Mouse (Mus musculus): ENCODE measurements around the gene Nid1.
"Not testable (repeated sequence)": the region's sequence is repeated elsewhere in the genome, so short reads cannot be mapped to it uniquely, and the experiment has no call there.

The Nid1 gene

DNA sequence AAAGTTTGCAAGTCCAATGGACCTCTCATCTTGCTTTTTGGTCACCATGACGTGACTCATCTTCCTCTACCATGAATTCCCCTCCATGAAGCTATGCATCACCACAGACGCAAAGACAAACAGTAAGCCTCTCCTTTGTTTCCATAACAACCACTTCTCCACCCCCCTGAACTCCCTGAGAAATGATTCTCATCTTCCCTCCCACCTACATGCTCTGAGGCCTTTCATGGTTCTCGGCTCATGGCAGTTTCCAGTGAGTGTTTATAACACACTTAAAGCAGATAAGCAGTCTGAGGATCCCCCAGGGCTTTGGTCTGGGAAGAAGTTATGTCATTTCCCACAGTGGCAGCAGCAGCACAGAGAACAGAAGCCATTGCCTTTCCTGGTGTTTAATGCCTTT, 56.2 kb downstream of the Nid1 start:
- DNase-seq, result no peak

DNA sequence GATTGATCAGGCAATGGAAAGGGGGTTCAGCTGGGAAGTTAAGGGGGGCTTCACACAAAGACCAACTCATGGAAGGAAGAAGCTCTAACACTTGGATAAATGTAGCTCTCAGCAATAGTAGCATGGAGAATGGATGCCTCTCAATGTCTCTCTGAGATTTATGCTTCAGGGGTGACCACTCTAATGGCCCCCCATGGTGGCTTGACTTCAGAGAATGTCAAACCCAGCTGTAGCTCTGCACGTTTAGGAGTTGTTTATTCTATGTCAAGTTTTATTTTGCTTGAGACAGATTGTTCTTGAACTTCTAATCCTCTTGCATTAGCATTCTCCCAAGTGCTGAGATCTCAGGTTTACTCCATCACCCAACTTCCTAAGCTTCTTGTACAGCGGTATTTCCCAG, 60.7 kb downstream of the Nid1 start:
- DNase-seq, result no peak

DNA sequence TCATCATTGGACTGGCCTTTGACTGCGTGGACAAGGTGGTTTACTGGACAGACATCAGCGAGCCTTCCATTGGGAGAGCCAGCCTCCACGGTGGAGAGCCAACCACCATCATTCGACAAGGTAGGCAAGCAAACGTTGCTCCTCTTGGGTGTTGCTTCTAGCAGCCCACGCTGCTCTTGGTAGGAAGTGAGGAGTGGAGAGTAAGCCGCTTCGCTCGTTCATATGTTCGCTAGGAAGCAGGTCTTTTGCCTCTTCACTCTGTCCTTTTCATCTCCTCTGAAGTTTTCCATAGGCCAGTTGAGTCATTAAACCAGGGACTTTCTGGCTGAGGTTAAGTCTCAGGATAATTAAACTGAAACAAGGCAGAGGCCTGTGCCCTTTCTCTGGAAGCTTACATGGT, 65.1 kb downstream of the Nid1 start:
- no peak for DNase-seq

DNA sequence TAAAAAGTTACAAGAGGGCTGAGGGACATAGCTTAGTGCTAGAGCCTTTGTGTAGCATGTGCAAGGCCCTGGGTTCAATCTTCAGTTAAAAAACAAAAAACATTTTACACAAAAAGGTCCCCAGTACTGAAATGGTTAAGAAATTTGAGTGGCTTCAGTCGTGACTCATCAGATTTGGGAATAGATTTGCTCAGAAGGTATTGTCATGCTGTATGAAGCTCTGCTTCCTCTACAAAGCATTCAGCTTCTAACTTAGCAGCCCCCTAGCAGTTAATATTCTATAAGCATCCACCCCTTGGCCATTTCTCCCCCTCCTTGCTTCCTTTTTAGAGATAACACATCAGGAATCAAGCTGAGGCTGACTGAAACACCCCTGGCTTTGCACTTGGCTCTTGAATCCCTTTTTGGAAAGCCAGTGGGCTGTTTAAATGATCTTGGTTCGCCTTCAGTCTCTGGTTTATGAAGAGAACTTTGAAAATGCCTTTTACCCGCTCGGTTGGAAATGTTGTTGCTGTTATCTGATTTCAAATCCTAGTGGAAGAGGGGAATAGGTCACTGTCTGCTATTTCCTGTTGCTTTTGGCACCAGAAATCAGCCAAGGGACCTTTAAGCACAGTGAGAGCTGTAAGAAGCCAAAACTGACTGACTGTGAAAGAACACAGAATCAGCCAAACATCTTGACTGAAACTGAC, 66.5 kb downstream of the Nid1 start:
- no peak for DNase-seq

DNA sequence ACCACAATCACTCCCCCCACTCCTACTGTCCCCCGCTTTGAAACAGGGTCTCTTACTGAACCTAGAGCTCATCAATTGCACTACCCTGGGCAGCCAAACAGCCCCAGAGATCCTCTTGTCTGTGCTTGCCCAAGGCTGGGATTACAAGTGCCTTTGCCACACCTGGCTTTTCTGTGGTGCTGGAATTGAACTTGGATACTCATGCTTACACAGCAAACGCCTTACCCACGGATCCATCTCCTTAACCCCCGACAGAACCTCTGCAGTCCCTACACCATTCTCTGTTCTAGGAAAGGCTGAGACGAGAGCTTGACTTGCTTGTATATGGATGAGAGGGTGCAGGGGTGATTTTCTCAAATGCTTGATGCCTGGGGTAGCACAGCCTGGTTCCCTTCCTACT, 67.7 kb downstream of the Nid1 start:
- no peak for DNase-seq

DNA sequence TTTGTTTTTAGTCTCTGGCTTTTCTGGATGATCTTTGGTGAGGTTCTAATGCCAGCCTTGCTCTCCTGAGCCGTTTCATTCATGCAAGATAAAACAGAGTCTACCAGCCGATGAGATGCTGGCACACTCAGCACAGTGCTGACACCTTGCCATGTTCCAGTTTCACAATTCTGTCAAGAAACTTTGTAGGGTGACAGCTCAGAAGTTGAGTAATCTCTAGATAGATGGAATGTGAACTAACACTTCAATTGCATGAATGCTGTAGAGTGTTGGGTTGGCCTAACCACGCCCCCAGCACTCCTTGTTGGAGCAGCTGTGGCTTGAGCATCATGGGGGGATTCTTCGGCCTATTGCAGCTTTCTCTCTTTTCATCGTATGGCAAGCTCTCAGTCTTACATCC, 69.2 kb downstream of the Nid1 start:
- DNase-seq, result no peak

DNA sequence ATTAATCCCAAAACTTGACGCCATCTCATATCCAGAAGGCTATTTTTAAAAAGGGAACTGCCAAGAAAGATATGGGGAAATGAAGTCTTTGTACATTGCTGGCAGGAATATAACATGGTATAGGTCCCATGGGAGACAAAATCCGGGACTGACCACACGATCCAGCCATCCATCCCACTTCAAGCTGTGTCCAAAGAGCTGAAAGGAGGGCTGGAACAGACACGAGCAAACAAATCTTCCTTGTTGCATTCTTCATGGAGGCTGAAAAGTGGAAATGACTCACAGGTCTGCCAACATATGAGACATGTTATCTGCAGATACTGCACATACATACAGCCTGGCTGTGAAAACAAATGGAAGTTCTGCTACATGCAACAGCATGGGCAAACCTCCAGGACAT, 77.5 kb downstream of the Nid1 start:
- no peak for DNase-seq

DNA sequence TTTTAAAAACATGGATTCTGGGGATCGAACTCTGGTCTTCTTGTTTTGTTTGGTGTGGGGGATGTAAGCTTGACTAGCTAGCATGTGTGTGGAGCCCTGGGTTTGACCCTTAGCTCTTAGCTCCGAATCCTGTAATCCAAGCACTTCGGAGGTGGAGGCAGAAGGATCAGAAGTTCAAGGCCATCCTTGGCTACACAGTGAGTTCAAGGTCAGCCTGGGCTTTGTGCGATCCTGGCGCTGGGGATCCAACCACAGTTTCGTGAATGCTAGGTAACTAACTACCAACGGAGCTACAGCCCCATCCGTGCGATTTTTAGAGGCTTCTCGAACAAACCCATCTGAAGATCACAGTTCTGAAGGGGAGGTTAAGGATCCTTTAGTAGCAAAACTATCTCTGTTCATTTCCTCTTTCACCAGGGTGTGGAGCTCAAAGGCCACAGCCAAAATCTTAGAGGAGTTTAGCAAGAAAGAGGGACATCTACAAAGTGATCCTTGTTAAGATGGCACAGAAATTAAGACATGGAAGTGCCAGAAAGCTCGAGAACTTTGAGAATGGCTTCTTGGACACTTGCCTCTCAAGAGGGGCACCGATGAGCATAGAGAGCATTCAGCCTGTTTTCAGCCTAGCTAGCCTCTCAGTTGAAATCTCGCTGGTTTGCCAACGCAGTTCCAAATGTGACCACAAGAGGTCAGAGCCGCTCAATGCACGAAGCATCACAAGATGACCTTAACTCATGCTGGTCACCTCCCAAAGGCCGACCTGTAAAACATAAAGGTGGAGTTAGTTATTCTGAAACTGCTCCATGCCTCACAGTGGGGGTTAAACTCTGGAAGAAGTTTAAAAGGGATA, 79.2 kb downstream of the Nid1 start:
- peak; percentile 92 for DNase-seq

DNA sequence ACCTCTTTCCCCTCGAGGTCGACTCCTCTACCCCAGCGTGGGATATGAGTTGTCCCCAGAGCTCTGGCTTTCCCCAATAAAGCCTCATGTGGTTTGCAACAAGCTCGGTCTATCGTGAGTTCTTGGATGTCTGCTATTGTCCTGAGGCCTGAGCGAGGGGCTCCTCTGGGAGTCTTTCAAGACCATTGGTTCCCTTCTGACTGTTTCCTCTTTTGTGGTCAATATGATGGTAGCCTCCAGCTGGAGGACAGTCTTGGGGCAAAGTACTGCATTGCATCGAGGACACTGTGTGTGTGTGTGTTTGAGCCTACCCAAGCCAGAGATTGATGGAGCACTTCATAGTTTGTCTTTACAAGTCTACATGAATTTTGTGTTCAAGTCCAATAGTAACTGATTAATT, 80.8 kb downstream of the Nid1 start:
- DNase-seq, result no peak

DNA sequence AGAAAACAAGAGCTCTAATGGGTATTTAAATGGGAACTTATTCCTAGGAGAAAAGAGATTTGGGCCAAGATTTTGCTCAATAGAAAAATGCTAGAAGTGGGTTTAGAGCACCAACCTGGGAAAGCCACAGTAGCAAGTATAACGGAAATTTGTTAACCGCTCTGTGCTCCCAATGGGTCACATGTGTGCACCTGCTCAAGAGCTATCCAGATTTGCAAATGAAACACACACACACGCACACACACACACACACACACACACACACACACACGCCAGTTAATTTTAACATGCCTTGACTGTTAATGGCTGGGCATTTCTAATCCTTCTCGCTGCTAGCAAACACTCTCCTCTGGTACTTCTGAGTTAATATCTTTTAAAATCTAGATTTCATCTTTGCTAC, 83.1 kb downstream of the Nid1 start:
- peak; percentile 50 for DNase-seq

DNA sequence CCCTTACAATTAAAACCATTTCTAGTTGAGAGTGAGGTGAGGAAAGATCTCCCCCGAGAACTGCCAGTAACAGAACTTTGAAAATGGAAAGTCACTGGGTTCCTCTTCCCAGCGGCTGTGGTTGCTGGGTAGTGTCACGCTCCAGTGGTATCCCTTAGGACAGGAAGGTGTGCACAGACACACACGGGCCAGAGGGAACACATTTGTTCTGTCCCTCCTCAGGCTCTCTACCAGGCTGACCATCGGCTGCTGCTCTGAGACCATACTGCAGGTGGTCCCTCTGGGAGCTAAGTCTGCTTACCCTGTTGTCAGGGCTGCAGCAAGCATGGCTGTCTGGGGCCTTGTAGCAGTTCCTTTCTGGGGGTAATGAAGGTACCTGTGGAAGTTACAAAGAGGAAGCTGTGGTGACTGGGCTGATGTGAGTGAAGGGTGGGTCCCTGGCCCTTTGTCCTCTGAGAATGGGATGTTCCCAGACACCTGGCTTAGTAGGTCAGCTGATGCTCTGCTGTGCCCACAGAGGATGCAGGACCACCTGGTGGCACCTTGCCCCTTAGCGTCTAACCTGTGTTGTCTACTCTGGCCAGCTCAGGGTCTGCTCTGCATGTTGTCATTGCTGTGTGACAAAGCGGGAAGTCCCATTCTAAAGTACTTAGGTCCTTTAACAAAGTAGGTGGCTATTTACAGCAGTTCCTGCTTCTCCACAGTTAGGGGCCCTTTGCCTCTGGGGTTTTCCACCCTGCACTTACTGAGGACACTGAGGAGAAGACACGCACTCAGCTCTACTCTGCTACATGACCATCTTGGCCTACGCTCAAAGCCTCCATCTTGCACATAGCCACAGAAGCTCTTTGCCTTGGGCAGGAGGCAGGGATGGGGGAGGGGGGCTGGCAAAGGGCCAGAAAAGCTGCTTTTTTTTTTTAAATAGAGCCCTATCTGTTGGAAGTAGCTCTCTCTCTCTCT, 86.6 kb downstream of the Nid1 start:
- peak; percentile 54 for DNase-seq

DNA sequence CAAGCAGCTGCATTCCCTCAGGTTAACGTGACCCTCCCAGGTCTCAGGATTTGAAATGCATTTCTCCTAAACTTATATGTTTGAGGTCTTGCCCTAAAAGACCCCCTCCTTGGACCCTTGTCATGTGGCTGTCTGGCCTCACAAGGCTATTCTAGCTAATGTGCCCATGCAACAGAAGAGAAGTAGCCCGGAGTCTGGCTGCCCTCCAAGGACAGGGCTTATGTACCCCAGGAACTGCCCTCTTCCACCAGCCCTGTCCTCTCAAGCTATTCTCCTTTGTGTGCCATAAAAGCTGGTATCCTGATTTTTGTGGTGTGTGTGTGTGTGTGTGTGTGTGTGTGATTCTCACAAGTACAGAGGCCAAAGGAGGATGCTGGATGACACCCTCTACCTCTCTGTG, 87.9 kb downstream of the Nid1 start:
- no peak for DNase-seq

DNA sequence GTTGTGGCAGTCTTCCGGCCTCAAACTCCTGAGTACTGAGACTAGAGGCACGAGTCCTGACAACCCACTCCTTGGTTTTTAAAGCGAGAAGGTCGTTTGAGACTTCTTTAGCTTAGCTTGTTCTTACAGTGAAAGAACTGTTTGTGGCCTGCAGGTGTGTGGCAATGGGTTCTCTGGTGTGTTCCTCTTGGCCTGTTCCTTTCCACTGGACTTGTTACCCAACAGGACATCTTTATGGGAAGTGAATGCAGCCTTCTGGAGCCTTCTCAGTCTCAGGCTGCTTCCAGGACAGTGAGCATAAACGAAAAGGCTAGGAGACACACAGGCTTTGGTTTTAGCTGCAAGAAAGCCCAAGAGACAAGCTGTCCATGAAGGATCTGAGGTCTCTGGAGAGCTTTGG, 88.5 kb downstream of the Nid1 start:
- DNase-seq, result no peak

DNA sequence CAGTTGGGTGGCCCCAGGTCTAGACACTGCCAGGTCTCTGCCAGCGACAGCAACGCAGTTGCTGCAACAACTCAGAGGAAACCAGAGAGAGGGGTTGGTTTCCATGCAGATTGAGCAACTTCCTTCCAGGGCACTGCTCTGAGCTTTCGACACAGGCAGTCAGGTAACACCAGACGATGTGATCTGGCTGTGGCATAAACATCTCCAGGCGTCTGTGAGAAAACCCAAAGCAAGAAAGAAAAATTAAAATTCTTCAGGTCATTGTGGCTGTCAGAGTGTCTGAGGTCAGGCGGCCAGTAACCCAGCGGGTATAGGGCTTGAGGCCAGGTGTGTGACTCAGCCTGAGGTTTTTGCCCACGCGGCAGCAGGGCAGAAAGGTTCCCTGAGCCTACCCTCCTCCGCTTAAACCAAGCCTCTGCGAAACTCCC, 91.8 kb downstream of the Nid1 start:
- peak; percentile 65 for DNase-seq

DNA sequence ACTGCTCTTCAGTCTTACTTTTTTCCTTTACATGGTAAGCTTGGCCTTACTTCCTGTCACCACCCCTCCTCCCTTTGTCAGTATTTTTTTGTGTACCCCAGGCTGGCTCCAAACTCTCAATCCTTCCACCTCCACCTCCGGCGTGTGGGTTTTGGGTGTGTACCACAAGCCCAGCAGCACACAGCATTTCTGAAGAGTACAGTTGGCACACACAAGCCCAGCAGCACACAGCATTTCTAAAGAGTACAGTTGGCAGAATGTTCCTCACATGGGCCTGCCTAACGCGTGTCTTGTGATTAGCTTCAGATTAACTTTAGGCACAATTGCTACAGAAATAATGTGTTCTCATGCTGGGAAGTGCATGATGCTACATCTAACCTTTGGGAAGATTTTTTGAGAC, 93.6 kb downstream of the Nid1 start:
- peak; percentile 54 for DNase-seq

DNA sequence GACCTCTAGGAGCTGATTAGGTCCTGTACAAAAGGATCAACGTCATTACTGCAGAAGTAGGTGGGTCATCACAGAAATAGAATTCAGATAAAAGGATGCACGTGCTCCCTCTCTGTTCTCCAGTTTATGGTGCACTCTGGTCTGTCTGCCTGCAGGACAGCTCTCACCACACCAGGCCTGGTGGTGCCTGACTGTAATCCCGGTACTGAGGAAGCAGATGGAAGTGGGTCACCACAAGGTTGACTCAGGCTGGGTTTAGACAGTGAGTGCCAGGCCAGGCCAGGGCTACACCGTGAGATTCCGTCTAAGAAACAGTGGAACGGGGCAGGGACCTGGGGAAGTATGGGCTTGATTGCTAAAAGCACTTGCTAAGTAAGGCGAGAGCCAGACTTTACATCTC, 94.6 kb downstream of the Nid1 start:
- DNase-seq, result no peak

DNA sequence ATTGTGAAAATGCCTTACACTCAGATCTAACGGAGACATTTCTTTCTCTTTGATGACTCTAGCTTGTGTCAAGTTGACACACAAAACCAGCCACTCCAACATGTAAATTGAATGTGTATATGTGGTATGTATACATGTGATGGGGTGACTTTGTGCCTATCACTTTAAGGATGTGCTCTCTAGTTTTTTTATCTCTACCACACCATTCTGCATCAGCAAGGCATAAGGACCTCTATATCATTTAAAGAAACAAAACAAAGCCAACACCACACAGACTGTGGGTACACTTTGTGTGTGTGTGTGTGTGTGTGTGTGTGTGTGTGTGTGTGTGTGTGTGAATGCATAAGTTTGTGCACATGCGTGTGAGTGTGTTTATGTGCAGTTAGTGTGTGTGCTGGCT, 99.2 kb downstream of the Nid1 start:
- no peak for DNase-seq

DNA sequence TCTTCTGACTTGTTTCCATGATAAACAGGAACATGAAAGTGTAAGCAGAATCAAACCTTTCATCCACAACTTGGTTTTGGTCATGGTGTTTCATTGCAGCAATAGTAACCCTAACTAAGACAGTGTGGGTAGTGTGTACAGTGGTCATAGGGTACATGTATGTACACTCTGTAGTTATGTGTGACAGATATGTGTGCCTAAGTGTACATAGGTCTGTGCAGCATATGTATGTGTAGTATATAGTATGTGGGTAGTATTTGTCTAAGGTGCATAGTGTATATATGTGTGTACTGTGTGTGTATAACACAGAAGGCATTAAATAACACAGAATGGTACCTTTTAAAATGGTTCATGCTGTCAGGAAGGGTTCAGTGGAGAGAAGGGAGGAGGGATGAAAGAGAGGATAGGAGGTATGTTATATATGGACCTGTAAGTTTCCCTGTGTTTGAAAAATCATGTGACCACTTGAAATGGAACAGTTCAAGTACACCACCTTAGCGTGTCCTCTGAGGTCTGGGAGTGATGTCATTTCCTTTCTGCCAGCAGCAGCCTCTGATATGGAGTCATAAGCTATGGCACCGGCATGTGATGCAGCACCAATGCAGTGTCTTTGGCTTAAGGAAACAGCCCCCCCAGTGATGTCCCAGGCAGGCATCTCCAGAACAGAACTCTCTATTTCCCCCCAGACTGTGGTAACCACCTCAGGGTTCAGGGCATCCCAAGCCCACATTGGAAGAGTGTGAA, 100.1 kb downstream of the Nid1 start:
- DNase-seq, result no peak

DNA sequence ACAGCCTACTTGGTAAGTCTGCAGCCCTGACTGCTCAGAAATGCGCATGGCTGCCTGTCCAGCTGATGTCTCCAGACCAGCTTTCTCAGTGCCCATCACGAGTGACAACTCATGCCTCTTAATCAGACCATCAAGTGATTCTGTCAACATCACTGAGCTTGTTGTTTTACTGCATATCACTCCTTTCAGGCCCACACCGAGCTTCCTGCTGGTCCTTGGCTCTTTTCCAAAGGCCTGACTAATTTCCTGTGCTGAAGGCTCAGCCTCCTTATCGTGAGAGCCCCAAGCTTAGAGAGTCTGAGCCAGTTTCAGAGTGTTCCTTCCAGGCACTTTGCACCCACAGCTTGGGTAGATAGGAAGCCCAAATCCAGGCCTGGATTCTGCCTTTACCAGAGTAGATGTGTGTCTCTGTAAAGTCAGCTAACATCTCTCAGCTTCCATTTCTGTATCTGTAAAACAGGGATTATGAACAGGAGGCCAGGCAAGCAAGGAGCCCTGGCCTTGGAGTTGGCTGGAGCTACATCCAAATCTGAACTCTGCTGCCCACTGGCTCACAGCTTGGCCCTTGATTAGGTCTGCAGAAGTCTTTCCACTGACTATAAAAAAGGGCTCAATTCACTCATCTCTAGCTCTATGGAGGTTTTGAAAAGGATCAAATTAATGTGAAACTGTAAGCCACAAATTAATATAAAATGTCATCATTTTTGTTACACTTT, 101.4 kb downstream of the Nid1 start:
- DNase-seq, result no peak

DNA sequence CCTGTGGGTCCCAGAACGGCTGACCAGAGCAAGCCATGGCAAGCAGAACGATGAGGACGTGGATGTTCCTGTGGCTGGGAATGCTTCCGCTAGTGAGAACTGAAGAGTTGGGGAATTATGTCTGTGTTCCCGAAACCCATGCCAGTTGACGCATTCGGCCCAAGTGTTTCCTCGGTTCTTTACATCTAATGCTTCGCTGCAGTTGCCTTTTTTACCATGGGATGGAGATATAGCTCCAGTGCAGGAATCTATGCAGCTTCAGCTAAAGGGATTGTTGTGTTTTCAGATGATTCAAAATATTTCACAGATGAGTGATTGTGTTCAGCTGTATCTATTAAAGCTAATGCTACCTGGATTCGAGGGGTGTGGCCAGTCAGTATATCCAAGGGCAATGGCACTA, 105.7 kb downstream of the Nid1 start:
- DNase-seq, result not testable (repeated sequence)

DNA sequence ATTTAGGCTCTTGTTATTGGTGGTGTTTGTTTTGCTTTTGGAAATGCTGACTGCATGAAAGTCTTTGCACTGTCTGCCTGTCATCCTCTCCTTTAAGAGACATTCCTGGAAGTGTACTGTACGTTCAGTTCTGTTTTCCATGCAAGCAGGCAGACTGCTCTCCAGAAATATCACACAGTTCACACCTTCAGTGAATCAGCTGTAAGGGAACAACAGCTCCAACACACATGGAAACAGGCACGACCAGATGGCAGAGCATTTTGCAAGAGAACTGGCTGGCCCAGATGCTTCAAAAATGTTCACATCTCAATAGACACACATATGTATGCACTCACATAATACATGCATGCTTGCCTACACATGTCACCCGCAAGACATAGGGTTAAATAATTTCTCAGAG, 109.4 kb downstream of the Nid1 start:
- no peak for DNase-seq

DNA sequence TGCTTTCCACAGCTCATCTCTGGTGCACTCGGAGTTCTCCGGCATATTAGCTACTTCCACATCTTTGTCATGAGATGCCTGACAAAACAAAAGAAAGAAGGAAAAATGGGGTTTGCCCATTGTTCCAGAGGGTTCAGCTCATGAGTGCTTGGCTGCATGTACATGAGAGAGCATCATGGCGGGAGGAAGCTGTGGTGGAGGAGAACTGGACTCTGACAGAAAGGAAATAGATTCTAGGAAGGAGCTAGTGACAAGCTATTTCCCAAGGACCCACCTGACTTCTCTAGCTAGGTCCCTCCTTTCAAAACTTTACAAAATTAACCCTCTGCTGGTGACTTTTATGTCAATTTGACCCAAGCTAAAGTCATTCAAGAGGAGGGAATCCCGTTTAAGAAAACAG, 110.5 kb downstream of the Nid1 start:
- no peak for DNase-seq
